Mouse (Mus musculus): ENCODE measurements around the gene Adgrv1.
"Not testable (repeated sequence)": the region's sequence is repeated elsewhere in the genome, so short reads cannot be mapped to it uniquely, and the experiment has no call there.

The Adgrv1 gene

DNA sequence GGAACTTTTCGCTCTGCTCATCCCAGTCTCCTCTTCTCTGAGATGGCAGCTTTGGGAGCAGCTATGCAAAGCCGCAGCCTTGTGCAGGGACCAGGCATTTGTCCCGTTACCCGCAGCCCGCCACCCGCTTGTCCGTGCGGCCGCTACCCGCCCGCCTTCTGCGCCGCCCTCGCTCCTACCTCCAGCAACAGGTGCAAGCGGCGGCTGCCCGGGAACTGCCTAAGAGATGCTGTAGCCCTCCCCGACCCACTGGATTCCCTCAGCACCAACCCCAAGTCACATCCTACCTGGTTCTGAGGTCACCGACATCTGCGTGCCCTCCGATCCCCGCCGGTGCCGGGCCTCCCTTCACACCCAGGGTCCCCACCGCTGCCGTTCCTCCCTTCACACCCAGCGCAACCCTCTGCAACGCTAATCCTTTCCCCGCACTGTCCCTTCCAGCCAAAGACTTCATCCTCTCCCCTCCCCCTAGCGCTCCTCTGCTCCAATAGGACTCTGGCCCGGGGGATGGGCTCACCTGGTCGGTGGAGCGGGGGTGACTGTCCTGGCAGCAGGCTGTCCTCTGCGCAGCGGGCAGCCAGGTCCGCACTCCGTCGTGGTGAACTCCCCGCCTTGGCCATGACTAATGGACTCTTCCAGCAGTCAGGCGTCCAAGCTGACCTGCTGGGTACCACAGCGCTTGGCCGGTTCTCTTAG is at the start of gene Adgrv1:
Adgrv1 (minus strand) TSS at position 435 of the 696 bp plus-strand sequence.
- peak; percentile 81 for DNase-seq

DNA sequence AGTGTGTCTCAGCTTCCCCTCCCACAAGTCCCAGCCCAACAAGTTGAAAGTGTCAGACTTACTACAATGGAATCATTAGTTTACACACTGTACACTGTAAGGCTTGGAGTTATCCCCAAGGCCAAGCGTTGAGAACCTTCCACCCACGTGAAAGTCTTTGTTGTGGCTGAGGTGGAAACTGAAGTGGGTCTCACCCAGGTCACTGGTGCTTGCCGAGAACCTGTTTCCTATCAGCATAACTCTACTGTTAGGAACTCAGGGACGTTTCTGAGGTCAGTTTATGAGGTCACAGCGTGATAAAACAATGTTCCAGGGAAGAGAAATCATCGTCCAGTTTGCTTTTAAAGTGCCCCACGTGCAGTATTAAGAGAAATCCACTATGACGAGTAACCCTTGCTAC is 42.4 kb upstream of the Adgrv1 start:
- DNase-seq, result no peak

GRCm38 (mm10) chr13:81667713-81668112 is 34.8 kb upstream of the Adgrv1 start:
- DNase-seq, result no peak

- no peak for DNase-seq
Observed at GRCm38 (mm10) chr13:81664331-81664698, 31.4 kb upstream of the Adgrv1 start.

DNA sequence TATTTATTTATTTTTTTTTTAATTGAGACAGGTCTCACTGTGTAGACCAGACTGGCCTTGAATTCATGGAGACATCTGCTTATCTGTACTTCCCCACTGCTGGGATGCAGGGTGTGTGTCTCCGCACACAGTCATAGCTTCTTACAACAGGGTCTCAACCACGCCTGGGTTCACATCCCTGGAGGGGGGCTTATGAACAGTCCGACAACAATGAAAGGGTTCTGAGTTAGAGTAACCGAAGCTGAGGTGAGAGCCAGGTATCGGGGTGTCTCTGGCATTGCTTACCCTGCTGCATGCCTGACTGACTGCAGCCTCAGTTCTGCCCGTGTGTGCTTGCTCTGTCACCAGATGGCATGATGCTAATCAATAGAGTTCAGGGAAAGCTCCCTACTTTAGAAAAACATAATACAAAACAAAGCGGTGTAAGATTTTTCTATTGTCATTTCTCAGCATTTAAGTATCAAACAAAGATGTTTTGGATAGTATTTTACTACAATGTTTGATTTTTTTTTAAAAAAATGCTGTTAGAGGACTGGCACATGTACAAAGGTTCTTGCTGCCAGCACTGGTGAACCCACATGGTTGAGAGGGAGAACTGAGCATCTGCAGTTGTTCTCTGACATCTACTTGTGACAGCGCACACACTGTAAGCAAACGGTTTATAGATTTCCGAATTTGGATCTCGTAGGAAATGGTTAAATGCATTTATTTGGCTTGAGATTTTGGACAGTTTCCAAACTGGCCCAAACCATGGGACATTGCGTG is 30.8 kb upstream of the Adgrv1 start:
- DNase-seq, result no peak

- DNase-seq, result no peak
Observed at GRCm38 (mm10) chr13:81658053-81658752, 25.2 kb upstream of the Adgrv1 start.

GRCm38 (mm10) chr13:81657351-81658052 is 24.5 kb upstream of the Adgrv1 start, which contains the start of gene Lysmd3:
Gene Lysmd3, plus strand, starts transcription at chr13:81657663.
- peak; percentile 97 for DNase-seq

DNA sequence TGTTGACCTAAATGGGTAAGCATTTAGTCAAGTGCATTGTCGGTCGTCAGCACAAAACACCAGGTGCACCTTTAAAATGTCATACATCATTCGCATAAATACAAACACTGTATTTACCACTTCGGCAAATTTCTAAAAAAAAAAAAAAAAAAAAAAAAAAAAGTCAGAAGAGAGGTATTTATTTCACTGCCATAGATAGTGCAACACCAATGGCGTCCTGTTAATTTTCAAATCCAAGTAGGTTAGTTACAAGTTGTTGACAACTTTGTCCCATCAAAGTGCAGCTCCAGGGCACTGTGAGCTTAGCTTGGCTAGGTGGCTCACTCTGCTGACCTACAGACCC is 24.0 kb upstream of the Adgrv1 start:
- DNase-seq, result no peak

- peak; percentile 34 for DNase-seq
Observed at GRCm38 (mm10) chr13:81656091-81656850, 23.3 kb upstream of the Adgrv1 start.

GRCm38 (mm10) chr13:81650382-81650781 is 17.4 kb upstream of the Adgrv1 start:
- DNase-seq, result not testable (repeated sequence)

- DNase-seq, result no peak
Observed at GRCm38 (mm10) chr13:81646348-81646747, 13.4 kb upstream of the Adgrv1 start.

DNA sequence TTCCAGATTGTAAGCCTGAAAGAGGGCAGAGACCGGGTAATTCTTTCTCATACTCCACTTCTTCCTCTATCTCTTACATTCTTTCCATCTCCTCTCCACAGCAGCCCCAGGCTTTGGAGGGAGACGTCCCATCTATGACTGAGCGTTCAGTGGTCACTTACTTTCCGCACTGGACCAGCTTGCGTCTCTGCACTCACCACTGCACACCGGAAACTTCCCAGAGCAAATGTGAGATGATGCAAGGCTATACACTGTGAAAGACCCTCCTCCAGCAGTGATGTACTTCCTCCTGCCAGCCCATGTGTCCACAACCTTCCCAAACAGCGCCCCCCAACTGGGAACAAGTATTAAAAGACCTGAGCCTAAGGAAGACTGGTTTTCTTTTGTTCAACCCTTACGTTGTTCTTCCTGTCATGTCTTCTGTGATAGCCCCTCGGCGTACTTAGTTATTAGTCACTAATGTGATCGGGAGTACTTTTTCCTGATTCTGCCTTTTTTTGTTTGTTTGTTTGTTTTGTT is 11.2 kb upstream of the Adgrv1 start:
- DNase-seq, result no peak

GRCm38 (mm10) chr13:81642491-81643149 is 9.7 kb upstream of the Adgrv1 start:
- DNase-seq, result no peak

DNA sequence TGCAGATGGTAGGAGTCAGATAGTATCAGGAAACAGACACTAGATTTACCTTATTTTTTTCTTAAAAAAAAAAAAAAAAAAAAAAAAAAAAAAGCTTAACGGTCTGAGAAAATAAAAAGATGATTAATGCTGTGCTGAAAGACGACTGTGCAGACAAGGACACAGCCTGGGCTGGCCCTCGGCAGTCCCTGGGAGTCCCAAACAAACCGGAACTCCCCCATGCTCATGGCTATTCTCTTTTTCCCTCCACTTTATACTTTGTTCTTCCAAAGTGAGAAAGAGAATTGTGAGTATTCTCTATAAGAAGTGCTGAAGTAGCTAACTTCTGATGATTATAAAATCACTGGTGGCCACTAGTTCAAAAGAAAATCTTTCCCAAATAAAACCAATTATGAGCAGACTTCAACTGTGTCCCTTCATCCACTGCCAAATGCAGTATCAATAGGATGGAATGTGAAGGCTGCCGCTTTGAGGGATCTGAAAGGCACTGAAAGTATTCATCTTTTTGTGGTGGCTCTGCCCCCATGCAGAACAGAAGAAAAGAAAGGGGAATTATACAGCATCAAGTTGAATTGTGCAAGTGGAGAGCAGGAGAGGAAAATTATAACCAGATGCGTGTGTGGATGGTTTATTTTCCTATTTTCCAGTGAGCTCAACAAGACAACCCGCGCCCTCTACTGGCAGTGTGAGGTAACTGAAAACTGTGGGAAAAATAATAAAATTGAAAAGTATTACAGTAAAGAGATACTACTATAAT is 8.5 kb upstream of the Adgrv1 start:
- peak; percentile 67 for DNase-seq

DNA sequence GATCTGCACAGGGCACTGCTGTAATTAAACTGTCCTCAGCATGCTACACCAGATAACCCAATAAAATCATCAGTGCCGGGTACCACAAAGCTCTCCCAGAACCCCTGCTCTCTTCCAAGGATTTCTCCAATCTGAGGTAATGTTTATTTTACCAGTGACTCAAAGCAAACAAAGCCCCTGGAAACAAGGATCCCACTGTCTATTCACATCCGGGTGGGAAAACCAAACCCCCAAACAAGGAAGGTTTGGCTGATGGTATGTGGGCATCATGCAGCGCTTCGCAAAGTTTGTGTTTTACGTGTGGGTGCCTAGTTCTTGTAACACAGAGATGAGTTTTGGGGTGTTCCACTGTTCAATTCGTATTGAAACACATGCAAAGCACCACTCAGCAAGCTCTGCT is 7.9 kb upstream of the Adgrv1 start:
- no peak for DNase-seq

GRCm38 (mm10) chr13:81639624-81640023 is 6.7 kb upstream of the Adgrv1 start:
- DNase-seq, result no peak

DNA sequence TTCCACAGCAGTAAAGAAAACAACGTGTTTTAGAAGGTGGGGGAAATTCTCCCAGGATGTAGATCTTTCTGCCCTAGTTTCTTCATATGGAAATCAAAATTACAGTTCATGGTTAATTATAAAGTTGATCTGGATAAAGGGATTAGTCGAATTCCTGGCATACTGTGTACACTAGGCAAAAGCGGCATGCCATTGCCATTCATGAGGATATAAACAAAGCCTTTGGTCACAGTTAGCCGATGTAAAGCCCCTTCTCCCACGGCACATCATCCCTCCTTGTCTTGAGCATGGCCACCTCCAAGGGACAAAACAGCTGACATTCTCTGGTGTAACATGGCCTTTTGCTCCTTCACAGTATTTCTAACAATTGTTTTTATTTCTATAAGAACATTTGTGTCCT is 2.4 kb downstream of the Adgrv1 start:
- DNase-seq, result no peak

- DNase-seq, result no peak
Observed at GRCm38 (mm10) chr13:81629395-81629794, 3.6 kb downstream of the Adgrv1 start.

DNA sequence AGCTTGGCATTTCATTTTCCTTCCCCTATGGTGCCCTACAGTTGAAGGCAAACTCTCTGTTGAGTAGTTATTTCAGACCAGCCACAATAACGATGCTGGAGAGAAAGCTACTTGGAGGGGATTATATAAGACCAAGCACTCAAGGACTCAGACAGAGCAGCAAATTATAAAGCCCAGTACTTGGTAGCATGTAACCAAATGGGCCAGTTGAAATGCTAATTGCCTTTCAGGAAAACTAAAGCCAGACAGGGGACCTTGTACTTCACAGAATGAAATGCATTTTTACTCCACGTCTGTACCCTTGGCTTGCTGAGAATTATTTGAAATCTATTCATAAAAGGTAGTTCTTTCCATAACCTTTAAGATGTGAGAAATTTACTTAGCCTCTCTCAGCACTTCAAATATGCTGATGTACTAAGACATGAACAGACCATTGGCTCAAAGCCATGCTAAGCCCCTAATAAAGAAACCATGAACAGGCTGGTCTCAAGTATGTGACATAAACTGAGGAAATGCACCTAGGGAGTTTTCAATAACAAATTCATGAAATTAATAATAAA is 4.2 kb downstream of the Adgrv1 start:
- DNase-seq, result no peak

DNA sequence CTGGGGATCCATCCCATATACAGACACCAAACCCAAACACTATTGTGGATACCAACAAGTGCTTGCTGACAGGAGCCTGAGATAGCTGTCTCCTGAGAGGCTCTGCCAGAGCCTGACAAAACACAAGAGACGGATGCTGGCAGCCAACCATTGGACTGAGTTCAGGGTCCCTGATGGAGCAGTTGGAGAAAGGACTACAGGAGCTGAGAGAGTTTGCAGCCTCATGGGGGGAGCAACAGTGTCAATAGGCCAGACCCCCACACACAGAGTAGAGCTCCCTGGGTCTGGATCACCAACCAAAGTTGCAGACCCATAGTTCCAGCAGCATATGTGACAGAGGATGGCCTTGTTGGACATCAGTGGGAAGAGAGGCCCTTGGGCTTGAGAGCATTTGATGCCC is 5.1 kb downstream of the Adgrv1 start:
- not testable (repeated sequence) for DNase-seq
